Mouse (Mus musculus): ENCODE measurements at regions not wholly inside any gene's neighbourhood (a gene's known extent, or its start where the extent isn't known, plus 50 kb on each side); places are given as distances from the start of the nearest gene placed in this dataset.

DNA sequence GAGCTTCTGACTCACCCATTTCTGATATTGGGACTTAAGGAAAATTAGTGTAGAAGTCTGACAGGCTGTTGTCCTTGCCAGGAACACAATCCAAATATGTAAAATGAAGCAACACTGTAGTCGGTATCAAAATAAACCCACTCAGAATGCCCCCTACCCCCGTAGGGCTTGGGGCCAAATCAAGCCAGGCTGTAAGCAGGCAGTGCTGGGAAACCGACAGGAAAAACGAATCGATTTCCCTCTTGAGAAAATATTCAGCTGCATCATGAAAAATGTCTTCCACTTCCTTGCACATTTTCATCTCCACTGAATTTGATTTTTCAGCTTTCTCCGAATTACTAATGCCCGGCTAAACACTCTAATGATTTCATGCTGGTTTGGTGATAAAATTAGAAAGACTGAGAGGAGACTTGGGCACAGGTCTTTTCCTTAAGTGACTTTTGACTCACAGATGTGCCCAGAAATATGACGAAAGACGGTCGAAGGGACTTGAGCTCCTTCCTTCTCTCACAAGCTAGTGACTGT, 485.7 kb downstream of the Fat4 start:
- no peak for DNase-seq (ENCODE audit: low spot score in 2 of 2)

DNA sequence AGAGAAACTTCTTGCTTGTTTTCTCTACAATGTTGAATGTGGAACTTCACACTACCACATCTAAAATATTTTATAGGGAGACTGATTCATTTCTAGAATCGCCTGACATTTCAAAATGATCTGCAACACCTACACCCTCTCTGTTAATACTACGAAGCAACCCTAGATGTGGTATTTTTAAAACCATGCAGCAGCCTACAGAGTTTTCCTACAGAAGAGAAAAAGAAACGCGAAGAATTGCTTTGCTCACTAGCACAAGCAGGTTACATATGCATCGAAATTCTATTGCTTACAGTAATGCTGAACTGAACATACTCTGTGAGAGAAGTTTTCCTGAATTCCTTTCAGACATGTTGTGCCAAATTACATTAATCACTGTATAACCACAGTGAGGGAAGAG, 488.7 kb downstream of the Fat4 start:
- DNase-seq (ENCODE audit: low spot score in 2 of 2) = no peak

DNA sequence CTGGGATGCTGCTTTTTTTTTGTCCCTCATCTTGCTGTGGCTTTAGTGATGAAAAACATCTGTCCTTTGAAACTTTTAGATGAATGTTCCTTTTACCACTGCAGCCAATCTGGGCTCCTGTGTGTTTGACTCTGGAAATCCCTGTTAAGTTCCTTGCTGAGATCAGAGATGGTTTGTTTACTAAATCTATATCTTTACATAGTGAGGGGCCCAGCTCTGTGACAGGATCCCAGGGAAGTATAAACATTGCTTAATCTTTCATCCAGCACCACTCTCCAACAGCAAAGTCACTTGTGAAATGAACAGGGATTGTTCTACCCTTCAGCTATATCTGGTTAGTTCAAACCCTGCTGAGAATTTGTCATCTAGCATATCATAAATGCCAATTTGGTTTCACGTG, 501.8 kb downstream of the Fat4 start:
- no peak for DNase-seq (ENCODE audit: low spot score in 2 of 2)

DNA sequence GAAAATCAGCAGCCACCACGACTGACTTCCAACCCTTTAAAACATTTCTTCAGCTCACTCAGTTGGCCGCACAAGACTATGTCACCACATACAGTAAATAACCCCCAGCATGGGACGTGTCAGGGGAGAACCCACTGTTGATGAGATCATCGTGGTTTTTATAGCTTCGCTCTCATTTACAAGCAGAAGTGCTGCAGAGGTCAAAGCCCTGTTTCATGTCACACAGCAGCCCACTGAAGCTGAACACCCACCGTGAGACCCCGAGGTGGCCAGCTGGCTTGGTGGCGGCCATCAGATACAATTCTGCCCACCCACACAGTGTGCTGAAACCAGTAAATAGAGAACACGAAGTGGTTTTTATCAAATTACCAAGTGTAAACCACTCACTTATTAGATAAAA, 503.7 kb downstream of the Fat4 start:
- no peak for DNase-seq (ENCODE audit: low spot score in 2 of 2)

DNA sequence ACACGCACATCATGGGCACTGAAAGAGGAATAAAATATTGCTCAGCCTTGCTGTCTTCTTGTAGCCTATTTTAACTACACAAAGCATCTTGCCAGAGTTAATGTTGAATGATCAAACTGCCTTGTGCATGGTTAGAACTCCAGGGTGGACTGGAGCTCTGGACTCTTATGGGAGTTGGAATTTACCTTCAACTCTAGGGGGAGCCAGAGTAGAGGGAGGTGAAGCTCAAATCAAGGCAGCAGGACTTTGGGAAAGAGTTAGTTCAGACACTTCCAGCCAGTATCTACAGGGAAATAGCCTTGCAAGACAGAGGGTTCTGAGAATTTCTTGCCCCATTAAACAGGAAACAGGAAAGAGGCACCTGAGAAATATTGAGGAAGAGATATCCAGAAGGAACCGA, 505.3 kb downstream of the Fat4 start:
- DNase-seq (ENCODE audit: low spot score in 2 of 2) = no peak

DNA sequence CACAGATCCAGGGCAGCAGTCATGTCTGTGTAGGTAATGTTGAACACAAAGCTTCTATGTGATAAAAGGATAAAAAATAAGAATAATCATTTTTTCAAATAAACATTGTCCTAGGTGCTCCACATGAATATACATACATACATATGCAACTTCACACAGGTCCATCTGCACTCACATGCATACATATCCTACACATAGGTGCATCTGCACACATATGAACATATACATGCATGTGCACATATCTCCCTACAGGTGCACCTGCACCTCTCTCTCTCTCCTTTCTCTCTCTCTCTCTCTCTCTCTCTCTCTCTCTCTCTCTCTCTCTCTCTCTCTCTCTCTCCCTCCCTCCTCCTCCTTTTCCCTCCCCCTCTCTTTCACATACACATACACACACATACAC, 509.9 kb downstream of the Fat4 start:
- no peak for DNase-seq (ENCODE audit: low spot score in 2 of 2)

DNA sequence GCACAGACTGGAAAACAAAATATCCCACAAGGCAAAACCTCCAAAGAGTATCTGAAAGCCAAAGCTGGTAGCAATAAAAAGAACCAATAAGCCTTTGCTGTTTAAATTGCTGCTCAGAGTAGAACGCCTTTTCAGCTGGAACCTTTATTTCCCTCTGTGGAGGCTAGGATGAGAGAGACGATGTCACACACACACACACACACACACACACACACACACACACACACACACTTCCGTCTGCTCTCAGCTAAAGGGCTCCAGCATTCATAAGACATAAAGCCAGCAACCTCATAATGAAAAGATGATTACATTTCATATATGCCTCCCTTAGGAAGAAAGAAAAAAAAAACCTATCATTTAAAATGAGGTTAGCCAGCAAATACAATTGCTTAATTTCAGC, 510.5 kb downstream of the Fat4 start:
- no peak for DNase-seq (ENCODE audit: low spot score in 2 of 2)

DNA sequence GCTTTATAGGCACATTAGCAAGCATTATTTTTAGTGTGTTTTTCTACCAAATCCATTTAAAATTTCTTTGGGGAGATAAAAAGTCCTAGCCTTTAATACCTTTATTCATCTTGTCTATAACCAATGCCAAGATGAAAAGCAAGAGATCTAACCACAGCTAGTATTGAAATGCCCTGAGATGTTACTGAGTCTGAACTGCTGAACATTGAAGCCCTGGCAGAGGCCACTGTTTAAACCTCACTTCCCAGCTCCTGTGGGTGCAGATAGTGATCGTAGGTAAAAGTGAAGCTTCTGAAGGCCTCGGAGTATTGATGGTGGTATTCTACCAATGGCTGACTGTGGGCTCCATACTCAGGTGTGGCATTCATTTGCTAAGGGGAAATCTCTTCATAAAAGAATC, 510.9 kb downstream of the Fat4 start:
- DNase-seq (ENCODE audit: low spot score in 2 of 2) = no peak

DNA sequence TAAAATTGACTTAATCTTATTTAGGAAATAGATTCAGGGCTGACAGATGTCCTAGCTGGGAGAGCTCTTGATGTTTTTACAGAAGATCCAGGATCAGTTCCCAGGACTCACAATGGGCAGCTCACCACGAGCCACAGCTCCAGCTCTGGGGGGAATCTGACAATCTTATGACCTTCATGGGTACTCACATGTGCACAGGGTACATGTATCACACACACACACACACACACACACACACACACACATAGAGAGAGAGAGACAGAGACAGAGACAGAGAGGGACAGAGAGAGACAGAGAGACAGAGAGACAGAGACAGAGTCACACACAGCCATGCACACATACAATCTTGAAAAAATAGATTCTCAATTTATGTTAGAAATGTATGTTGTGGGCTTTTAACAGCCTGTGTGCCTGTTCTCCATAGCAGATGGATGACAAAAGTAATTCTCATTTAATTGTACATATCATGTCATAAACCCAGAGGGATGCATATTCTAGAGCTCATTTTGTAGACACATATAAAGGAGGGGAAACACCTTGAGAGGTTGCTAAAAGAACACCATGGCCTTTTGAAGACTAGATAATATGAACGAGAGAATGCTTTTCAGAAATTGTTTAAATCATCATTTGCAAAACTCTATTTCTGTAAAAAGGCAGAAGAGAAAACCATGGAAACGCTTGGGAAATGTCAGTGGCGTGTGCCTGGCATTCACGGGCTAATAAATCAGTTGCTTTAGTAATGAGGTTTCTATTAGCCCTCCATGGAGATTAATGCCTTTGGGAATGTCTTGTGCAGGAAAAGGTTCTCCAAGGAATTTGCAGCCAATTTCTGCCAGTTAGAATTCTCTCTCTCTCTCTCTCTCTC, 538.3 kb downstream of the Fat4 start:
- no peak for DNase-seq (ENCODE audit: low spot score in 2 of 2)

DNA sequence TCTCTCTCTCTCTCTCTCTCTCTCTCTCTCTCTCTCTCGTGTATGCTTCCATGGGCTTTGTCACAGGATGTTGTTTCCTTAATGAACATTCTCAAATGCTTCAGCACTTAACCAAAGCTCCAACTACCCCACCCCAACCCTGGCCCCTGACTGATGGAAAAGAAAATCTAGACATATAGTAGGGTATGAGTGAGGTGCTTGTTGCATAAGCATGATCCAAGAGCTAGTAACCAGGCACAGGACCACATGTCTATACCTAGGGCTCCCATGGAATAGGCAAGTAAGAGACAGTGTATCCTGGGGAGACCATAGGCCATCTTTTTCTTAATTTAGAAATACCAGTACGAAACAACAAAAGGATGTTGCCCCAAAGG, 538.9 kb downstream of the Fat4 start:
- DNase-seq (ENCODE audit: low spot score in 2 of 2) = no peak

DNA sequence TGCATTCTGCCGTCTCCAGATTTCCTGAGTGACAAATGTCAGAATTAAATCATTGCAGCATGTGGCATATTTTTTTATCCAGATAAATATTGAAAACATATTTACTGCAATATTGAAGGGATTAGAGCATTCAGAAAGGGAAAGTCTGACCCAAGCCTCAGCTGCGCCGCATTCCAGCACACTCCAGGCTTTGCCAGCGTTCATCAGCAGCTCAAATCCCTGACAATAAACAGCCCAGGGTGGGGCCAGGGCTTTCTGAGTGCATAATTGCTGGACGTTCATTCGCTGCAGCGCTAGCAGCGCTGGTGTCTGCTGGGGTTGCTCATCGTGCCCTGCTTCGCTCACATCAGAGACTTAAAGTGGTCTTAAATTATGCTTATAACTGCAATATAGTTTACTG, 556.6 kb downstream of the Fat4 start:
- no peak for DNase-seq (ENCODE audit: low spot score in 2 of 2)

DNA sequence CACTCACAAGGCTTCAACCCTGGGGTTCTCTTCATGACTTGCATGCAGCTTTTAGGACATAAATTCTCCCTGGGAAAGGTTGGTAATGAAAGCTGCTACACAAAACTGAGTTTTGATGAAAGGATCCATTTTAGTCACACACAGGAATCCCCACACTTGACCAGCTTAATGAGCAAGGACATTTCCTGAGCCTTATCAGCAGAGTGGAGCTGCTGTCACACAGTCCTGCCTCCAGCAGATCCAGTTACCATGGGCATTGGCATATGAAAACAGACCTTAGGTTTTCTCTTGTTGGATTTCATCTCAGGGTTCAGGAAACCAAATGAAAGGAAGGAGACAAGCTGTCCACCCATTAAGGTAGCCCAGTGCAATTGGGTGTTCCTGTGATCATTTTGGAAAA, 568.9 kb downstream of the Fat4 start:
- DNase-seq (ENCODE audit: low spot score in 2 of 2) = no peak

DNA sequence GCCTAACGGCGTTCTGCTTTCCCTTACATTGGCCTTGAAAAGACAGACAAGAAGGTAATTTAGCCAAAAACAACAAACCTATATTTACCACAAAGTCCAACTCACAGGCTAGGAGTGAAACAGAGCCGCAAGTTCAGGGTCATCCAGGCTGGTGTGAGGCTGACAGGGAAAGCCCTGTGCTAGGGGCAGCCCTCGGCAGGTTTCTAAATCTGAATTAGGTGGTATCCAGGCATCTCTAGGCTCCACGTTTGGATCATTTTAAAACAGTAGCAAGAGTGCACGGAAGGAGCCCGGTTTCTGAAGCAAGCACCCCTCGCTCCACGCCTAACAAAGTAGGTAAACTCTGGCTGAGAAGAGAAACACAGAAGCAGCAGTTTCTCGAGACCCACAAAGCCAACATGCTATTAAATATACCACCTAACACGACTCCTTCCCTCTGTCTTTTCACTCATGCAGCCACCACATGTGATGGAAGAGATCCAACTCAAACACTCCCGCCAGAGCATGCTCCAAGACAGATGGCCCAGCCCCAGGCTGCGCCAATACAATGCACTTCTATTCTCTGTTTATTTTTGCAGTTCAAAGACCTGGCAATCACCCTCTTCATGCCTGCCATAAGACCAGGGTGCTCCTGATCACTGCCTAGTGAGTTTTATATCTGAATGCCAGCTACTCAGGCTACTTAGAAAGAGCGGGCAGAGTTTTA, 573.6 kb downstream of the Fat4 start:
- DNase-seq (ENCODE audit: low spot score in 2 of 2) = no peak

DNA sequence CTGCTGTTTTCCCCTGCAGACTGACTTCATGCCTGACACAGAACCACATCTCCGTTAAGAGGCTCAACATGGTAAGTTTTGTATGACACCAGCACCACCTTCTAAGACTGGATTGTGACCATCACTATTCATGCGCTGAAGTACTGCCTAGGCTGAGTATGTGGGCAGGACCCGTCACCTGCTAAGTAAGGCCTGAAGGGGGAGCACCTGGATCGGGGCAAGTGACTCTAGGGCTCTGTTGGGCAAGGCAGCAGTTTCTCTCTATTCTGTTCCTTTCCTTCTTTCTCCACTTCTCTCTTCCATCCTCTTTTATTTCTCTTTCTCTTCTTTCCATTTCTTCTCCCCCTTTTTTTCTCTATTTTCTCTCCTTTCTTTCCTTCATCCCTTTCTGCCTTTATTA, 574.8 kb downstream of the Fat4 start:
- no peak for DNase-seq (ENCODE audit: low spot score in 2 of 2)

DNA sequence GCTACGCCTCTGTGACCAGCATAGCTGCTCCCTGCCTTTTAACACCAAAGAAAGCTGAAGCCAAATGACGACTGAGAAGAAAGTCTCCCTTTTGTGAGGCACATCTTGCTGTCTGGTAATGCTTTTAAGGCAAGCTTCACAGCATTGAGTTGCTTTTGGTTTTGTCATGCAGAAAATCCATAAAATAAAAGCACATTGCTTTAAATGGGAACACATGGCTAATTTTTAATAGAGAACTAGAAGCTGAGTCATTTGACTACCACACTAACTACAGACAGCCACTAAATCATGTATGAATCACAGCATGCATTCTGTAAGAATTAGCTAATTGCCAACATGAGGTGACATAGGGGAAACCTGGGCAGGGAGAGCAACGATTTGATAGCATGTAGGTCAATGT, 579.1 kb downstream of the Fat4 start:
- no peak for DNase-seq (ENCODE audit: low spot score in 2 of 2)

DNA sequence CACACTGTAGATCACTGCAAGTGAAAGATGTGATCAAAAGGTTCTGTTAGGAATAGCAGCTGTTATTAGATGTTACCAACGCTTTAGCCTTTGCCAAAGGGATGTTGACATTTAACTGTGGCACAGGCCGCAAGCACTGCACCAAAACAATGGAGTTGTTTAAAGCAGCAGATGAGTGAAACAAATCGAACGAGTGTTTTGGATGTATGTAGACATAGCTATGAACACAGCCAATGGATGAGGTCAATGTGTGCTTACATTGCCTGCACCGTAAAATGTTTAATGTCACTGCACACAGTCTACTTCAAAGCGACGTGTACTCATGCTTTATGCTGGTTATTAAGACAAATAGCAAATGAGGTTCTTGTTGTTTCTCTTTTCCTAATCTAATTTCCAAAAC, 602.7 kb downstream of the Fat4 start:
- DNase-seq (ENCODE audit: low spot score in 2 of 2) = no peak

DNA sequence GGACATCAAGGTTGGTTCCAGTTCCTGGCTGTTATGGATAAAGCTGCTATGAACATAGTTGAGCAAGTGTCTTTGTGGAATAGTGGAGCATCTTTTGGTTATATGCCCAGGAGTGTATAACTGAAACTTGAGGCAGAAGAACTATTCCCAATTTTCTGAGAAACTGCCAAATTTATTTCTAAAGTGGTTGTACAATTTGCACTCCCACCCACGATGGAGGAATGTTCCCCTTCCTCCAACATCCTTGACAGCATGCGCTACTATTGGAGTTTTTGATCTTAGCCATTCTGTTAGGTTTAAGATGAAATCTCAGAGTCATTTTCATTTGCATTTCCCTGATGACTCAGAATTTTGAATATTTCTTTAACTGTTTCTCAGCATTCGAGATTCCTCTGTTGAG, 607.6 kb downstream of the Fat4 start:
- DNase-seq (ENCODE audit: low spot score in 2 of 2) = no peak

DNA sequence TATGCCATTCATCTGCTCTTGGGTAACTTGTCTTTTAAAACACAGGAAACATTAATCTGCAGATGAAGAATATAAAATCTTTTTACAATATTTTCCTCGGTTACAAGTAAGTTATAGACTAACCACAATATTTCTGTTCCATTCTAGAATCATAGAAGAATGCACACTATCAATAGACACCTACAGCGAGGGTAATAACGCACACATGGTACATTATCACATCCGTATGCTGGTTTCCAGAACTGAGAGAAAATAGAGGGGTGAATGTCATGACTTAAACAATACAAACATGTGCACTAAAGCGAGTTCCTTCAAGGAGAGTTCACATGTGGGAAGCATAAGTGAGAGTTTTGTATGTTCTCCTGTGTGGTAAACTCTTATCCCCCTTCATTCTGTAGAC, 641.3 kb downstream of the Fat4 start:
- no peak for DNase-seq (ENCODE audit: low spot score in 2 of 2)

DNA sequence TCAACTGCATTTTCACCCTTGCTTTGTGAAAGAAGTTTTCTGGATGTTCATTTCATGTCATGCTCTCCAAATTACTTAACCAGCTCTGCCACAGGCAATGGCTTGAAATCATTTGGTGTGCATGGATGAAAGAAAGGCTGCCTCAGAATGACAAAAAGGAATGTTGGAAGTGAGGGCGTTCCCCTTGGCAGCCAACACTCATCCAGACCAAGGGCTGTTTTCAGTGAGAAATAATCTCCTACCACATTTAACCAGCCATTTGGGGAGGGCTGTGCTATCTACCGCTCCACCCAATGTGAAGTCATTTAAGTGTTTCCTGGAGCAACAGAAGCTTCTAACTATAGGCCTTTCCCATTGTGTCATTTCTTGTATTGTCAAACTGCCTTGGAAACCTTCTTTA, 650.8 kb downstream of the Fat4 start:
- no peak for DNase-seq (ENCODE audit: low spot score in 2 of 2)

DNA sequence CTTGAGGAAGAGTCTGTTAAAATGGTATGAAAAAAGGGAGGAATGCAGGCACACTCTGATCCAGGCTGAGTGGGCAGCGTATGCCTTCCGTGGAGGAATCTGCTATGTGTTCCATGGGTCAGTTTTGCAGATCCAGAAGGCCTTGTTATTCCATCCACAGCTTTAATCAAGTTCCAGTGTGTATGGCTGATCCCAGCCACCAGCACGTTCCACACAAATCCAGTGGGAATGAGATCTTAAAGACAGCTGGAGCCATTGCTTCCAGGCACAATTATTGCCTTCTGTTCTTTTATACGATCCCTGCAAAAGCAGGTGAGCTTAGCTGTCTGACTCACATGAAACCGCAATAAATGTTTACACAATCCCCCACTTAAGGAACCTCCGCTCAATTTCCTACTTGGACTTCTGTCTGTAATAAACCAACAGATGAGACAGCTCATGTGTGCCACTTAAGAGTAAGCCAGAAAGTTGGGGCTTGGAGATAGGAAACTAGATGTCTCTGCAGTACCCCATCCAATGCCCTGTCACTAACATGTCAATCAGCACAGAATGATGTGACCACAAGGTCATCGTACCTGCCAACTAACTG, 653.9 kb downstream of the Fat4 start:
- no peak for DNase-seq (ENCODE audit: low spot score in 2 of 2)

DNA sequence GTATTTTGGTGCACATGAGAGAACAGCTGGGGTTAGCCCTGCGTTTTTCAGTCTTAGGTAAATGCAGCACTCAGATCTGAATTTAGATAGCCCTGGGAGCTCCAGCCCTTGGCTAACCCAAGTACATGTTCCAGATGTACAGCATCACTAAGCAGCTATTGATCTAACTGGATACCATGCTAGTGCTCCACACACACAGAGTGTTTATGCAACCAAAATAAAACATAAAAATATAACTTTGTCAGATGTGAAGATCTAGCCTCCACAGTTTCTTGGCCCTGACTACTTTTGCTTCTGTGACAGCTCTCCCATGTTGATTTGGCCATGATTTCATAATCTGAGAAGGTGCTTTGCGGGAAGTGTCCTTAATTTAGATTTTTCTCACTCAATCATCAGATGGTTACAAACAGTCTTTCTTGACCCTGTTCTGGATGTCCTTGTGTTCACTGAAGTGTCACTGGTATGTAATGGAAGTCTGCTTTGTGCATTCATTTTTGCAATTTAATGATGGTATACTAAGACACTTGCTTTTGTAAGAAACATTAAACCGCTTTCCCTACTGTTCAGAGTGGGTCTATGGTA, 672.8 kb downstream of the Fat4 start:
- DNase-seq (ENCODE audit: low spot score in 2 of 2) = no peak

DNA sequence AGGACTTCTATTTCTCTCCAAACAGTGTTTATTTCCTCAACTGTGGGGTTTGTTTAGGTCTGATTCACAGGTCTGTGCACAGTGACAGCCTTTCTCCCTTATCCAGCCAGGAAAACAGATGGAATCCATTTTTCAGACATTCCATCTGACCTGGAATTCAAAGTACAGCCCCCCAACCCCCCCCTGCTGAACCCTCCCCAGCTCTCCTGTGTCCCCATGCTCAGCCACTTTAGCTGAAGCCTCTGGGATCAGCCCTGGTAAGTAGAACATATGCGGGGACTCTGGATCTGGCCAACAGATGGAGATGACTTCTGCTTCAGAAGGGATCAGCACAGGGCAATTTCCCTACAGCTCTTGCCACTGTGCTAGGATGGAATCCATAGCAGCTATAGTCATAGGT, 674.2 kb downstream of the Fat4 start:
- DNase-seq (ENCODE audit: low spot score in 2 of 2) = no peak
